Comparison of ENCODE assay signal across 8 mouse cellular contexts in genomic region chr19:5741641-5742240, GRCm38 (mm10). TPM values are rescaled to one million over a fixed set of nuclear protein-coding genes. Genes with fewer than 3 reads are reported as not detected.
DNase-seq lines count a peak whose midpoint lies in the region; ATAC-seq and TF ChIP-seq lines count a peak whose summit lies in the region.

No protein-coding gene starts in this region.

- peak; percentile 75 for ATAC-seq in forebrain, embryonic 13.5 days
- peak; percentile 75 for ATAC-seq in heart, embryonic 16.5 days (replicated peaks; ENCODE audit: extremely low read depth, insufficient read depth, low FRiP score)
- 0 out of 2 replicates have a peak, but pooled peaks have one; percentile 20 for ATAC-seq in liver, embryonic 16.5 days (ENCODE audit: low read depth)
- peak; percentile 72 for ATAC-seq in neural tube, embryonic 14.5 days (ENCODE audit: low read depth)
- ATAC-seq in CD4-positive, CD25-positive, alpha-beta regulatory T cell, adult 4 months: no peak

- TF ChIP-seq CTCF in E14TG2a.4 (conservative IDR thresholded peaks at IDR 0.05; ENCODE audit: low read length): no peak

- H3K9ac ChIP-seq in forebrain, embryonic 13.5 days: peak overlapping the region; percentile 86
- peak overlapping the region; percentile 96 for H3K9ac ChIP-seq in heart, embryonic 16.5 days (ENCODE audit: low read length)
- H3K9ac ChIP-seq in liver, embryonic 16.5 days (ENCODE audit: low read depth, low read length): peak overlapping the region; percentile 25
- H3K9ac ChIP-seq in neural tube, embryonic 14.5 days (replicated peaks; ENCODE audit: low read depth, low read length): peak overlapping the region; percentile 81

- H3K4me3 ChIP-seq in E14TG2a.4 (replicated peaks; ENCODE audit: low read length): peak overlapping the region; percentile 78
- H3K4me3 ChIP-seq in brown adipose tissue, adult 24 weeks (ENCODE audit: insufficient read depth, low read depth, low read length): peak overlapping the region; percentile 67
- H3K4me3 ChIP-seq in forebrain, embryonic 13.5 days: peak overlapping the region; percentile 61
- peak overlapping the region; percentile 85 for H3K4me3 ChIP-seq in heart, embryonic 16.5 days (ENCODE audit: low read length)
- peak overlapping the region; percentile 41 for H3K4me3 ChIP-seq in liver, embryonic 16.5 days (ENCODE audit: low read depth, low read length)
- H3K4me3 ChIP-seq in neural tube, embryonic 14.5 days (ENCODE audit: low read depth, low read length): peak overlapping the region; percentile 59

- H3K36me3 ChIP-seq in E14TG2a.4 (ENCODE audit: insufficient read depth, low read length): no peaks in the 10 kb centered on the region
- H3K36me3 ChIP-seq in forebrain, embryonic 13.5 days (ENCODE audit: poor library complexity, severe bottlenecking): no peaks in the 10 kb centered on the region
- no peaks in the 10 kb centered on the region for H3K36me3 ChIP-seq in heart, embryonic 16.5 days (ENCODE audit: control insufficient read depth, insufficient read depth)
- H3K36me3 ChIP-seq in liver, embryonic 16.5 days (ENCODE audit: control insufficient read depth, insufficient read depth): no peaks in the 10 kb centered on the region
- no peaks in the 10 kb centered on the region for H3K36me3 ChIP-seq in neural tube, embryonic 14.5 days (ENCODE audit: control insufficient read depth, insufficient read depth, low read length)

- peak; percentile 69 to 88 for DNase-seq in kidney, postnatal 25 days

- H3K4me1 ChIP-seq in E14TG2a.4 (replicated peaks; ENCODE audit: low read depth, low read length): peaks cover 47% of the 10 kb centered on the region
- H3K4me1 ChIP-seq in brown adipose tissue, adult 24 weeks (ENCODE audit: control insufficient read depth, insufficient read depth, insufficient read length, low read length): peaks cover 7% of the 10 kb centered on the region
- peaks cover 55% of the 10 kb centered on the region for H3K4me1 ChIP-seq in forebrain, embryonic 13.5 days
- peaks cover 47% of the 10 kb centered on the region for H3K4me1 ChIP-seq in heart, embryonic 16.5 days (ENCODE audit: control insufficient read depth, insufficient read depth, low read length)
- H3K4me1 ChIP-seq in liver, embryonic 16.5 days (ENCODE audit: control insufficient read depth, low read depth, low read length): peaks cover 5% of the 10 kb centered on the region
- H3K4me1 ChIP-seq in neural tube, embryonic 14.5 days (ENCODE audit: control insufficient read depth, insufficient read depth, low read length): peaks cover 24% of the 10 kb centered on the region; the same call in 1 of the 2 replicates

- peak overlapping the region; percentile 95 for H3K4me2 ChIP-seq in forebrain, embryonic 13.5 days
- H3K4me2 ChIP-seq in heart, embryonic 16.5 days (ENCODE audit: low read depth, low read length): peak overlapping the region; percentile 96
- peak overlapping the region; percentile 53 for H3K4me2 ChIP-seq in liver, embryonic 16.5 days (ENCODE audit: low read depth, low read length)
- peak overlapping the region; percentile 98 for H3K4me2 ChIP-seq in neural tube, embryonic 14.5 days (ENCODE audit: low read depth, low read length)

- no peaks in the 10 kb centered on the region for H3K9me3 ChIP-seq in E14TG2a.4 (ENCODE audit: low read length)
- no peaks in the 10 kb centered on the region for H3K9me3 ChIP-seq in forebrain, embryonic 13.5 days (replicated peaks)
- no peaks in the 10 kb centered on the region for H3K9me3 ChIP-seq in heart, embryonic 16.5 days (replicated peaks; ENCODE audit: control insufficient read depth, low read length)
- no peaks in the 10 kb centered on the region for H3K9me3 ChIP-seq in liver, embryonic 16.5 days (replicated peaks; ENCODE audit: control insufficient read depth, low read length)
- H3K9me3 ChIP-seq in neural tube, embryonic 14.5 days (ENCODE audit: control insufficient read depth, low read length): no peaks in the 10 kb centered on the region

- under 1% methylated on average over 40 of the region's 55 CpGs for WGBS in forebrain, embryonic 13.5 days
- WGBS in heart, embryonic 16.5 days: under 1% methylated on average over 53 of the region's 55 CpGs
- under 1% methylated on average over 55 of the region's 55 CpGs for WGBS in liver, embryonic 16.5 days (ENCODE audit: insufficient replicate concordance)
- 0% methylated on average over 48 of the region's 55 CpGs for WGBS in neural tube, embryonic 14.5 days

- H3K27me3 ChIP-seq in E14TG2a.4 (ENCODE audit: insufficient read depth, low read length): peaks cover 75% of the 10 kb centered on the region
- peaks cover 51% of the 10 kb centered on the region for H3K27me3 ChIP-seq in forebrain, embryonic 13.5 days
- H3K27me3 ChIP-seq in heart, embryonic 16.5 days (ENCODE audit: control insufficient read depth, insufficient read depth, low read length): 0 out of 2 replicates have a peak, but pooled peaks cover 4% of the 10 kb centered on the region
- peaks cover 85% of the 10 kb centered on the region for H3K27me3 ChIP-seq in liver, embryonic 16.5 days (ENCODE audit: control insufficient read depth, insufficient read depth, low read depth, low read length)
- peaks cover 14% of the 10 kb centered on the region for H3K27me3 ChIP-seq in neural tube, embryonic 14.5 days (ENCODE audit: control insufficient read depth, insufficient read depth, low read length)

- H3K27ac ChIP-seq in brown adipose tissue, adult 24 weeks (replicated peaks; ENCODE audit: low read depth, low read length): peak overlapping the region; percentile 89
- H3K27ac ChIP-seq in forebrain, embryonic 13.5 days: peak overlapping the region; percentile 87
- peak overlapping the region; percentile 95 for H3K27ac ChIP-seq in heart, embryonic 16.5 days (ENCODE audit: low read length)
- no peak overlapping the region for H3K27ac ChIP-seq in liver, embryonic 16.5 days (ENCODE audit: low read length)
- H3K27ac ChIP-seq in neural tube, embryonic 14.5 days (ENCODE audit: low read depth, low read length): peak overlapping the region; percentile 73

RNA-seq across cellular contexts. Expression of gene Ltbp3, which starts 1.0 kb away (rescaled TPM):
- 59.4 and 101 TPM in 2 replicates for polyA plus RNA-seq in brown adipose tissue, adult 24 weeks (2012; ENCODE audit: insufficient read depth, insufficient read length, missing spikeins)
- 8.3 and 13.1 TPM in 2 replicates for polyA plus RNA-seq in forebrain, embryonic 13.5 days (2015; fragmentation: Nextera tagmentation; extraction: Ambion mirVana)
- polyA plus RNA-seq in heart, embryonic 16.5 days (2015; fragmentation: Nextera tagmentation; extraction: Ambion mirVana): 27.3 and 31.5 TPM in 2 replicates
- 0.74 and 4.6 TPM in 2 replicates for polyA plus RNA-seq in liver, embryonic 16.5 days (2015; fragmentation: Nextera tagmentation; extraction: Ambion mirVana)
- polyA plus RNA-seq in neural tube, embryonic 14.5 days (2014; fragmentation: Nextera tagmentation; extraction: Ambion mirVana): 14.0 and 25.7 TPM in 2 replicates
- polyA plus RNA-seq in CD4-positive, CD25-positive, alpha-beta regulatory T cell, adult 4 months (2017; shearing (Covaris generic)): not detected

RNA-seq across cellular contexts. Expression of gene Fam89b, which starts 12.3 kb away (rescaled TPM):
- 55.7 and 58.4 TPM in 2 replicates for polyA plus RNA-seq in brown adipose tissue, adult 24 weeks (2012; ENCODE audit: insufficient read depth, insufficient read length, missing spikeins)
- polyA plus RNA-seq in forebrain, embryonic 13.5 days (2015; fragmentation: Nextera tagmentation; extraction: Ambion mirVana): 199 and 204 TPM in 2 replicates
- polyA plus RNA-seq in heart, embryonic 16.5 days (2015; fragmentation: Nextera tagmentation; extraction: Ambion mirVana): 68.6 and 72.3 TPM in 2 replicates
- 29.7 and 32.5 TPM in 2 replicates for polyA plus RNA-seq in liver, embryonic 16.5 days (2015; fragmentation: Nextera tagmentation; extraction: Ambion mirVana)
- polyA plus RNA-seq in neural tube, embryonic 14.5 days (2014; fragmentation: Nextera tagmentation; extraction: Ambion mirVana): 145 and 152 TPM in 2 replicates
- 10 to 100 TPM; 43.5 to 55.3 TPM for polyA plus RNA-seq in CD4-positive, CD25-positive, alpha-beta regulatory T cell, adult 4 months (2017; shearing (Covaris generic))

RNA-seq across cellular contexts. Expression of gene Ehbp1l1, which starts 15.6 kb away (rescaled TPM):
- 45.3 and 47.1 TPM in 2 replicates for polyA plus RNA-seq in brown adipose tissue, adult 24 weeks (2012; ENCODE audit: insufficient read depth, insufficient read length, missing spikeins)
- polyA plus RNA-seq in forebrain, embryonic 13.5 days (2015; fragmentation: Nextera tagmentation; extraction: Ambion mirVana): 5.3 and 6.7 TPM in 2 replicates
- 92.3 and 97.5 TPM in 2 replicates for polyA plus RNA-seq in heart, embryonic 16.5 days (2015; fragmentation: Nextera tagmentation; extraction: Ambion mirVana)
- polyA plus RNA-seq in liver, embryonic 16.5 days (2015; fragmentation: Nextera tagmentation; extraction: Ambion mirVana): 104 and 105 TPM in 2 replicates
- polyA plus RNA-seq in neural tube, embryonic 14.5 days (2014; fragmentation: Nextera tagmentation; extraction: Ambion mirVana): 7.8 and 8.9 TPM in 2 replicates
- 10 to 100 TPM; 14.4 to 20.7 TPM for polyA plus RNA-seq in CD4-positive, CD25-positive, alpha-beta regulatory T cell, adult 4 months (2017; shearing (Covaris generic))

RNA-seq across cellular contexts. Expression of gene Scyl1, which starts 29.5 kb away (rescaled TPM):
- 49.2 and 54.3 TPM in 2 replicates for polyA plus RNA-seq in brown adipose tissue, adult 24 weeks (2012; ENCODE audit: insufficient read depth, insufficient read length, missing spikeins)
- 56.4 and 62.6 TPM in 2 replicates for polyA plus RNA-seq in forebrain, embryonic 13.5 days (2015; fragmentation: Nextera tagmentation; extraction: Ambion mirVana)
- polyA plus RNA-seq in heart, embryonic 16.5 days (2015; fragmentation: Nextera tagmentation; extraction: Ambion mirVana): 62.1 and 66.6 TPM in 2 replicates
- polyA plus RNA-seq in liver, embryonic 16.5 days (2015; fragmentation: Nextera tagmentation; extraction: Ambion mirVana): 19.3 and 21.5 TPM in 2 replicates
- polyA plus RNA-seq in neural tube, embryonic 14.5 days (2014; fragmentation: Nextera tagmentation; extraction: Ambion mirVana): 78.5 and 78.6 TPM in 2 replicates
- polyA plus RNA-seq in CD4-positive, CD25-positive, alpha-beta regulatory T cell, adult 4 months (2017; shearing (Covaris generic)): 10 to 100 TPM; 15.1 to 19.4 TPM

RNA-seq across cellular contexts. Expression of gene Kcnk7, which starts 37.6 kb away (rescaled TPM):
- polyA plus RNA-seq in brown adipose tissue, adult 24 weeks (2012; ENCODE audit: insufficient read depth, insufficient read length, missing spikeins): not detected in 2 replicates
- 0.31 and 0.32 TPM in 2 replicates for polyA plus RNA-seq in forebrain, embryonic 13.5 days (2015; fragmentation: Nextera tagmentation; extraction: Ambion mirVana)
- polyA plus RNA-seq in heart, embryonic 16.5 days (2015; fragmentation: Nextera tagmentation; extraction: Ambion mirVana): 0.18 and 0.24 TPM in 2 replicates
- polyA plus RNA-seq in liver, embryonic 16.5 days (2015; fragmentation: Nextera tagmentation; extraction: Ambion mirVana): 0.14 TPM in 2 replicates
- not detected in 2 replicates for polyA plus RNA-seq in neural tube, embryonic 14.5 days (2014; fragmentation: Nextera tagmentation; extraction: Ambion mirVana)
- 1 to 10 TPM; 1.9 to 2.4 TPM for polyA plus RNA-seq in CD4-positive, CD25-positive, alpha-beta regulatory T cell, adult 4 months (2017; shearing (Covaris generic))

Comparison
In these comparisons a context has a peak if more than half of its experiments do, and no peak if none do; other contexts are left out.
1. H3K9ac ChIP-seq: peak in every context shown above with its lines; median percentile 96 in heart, embryonic 16.5 days; 86 in forebrain, embryonic 13.5 days; 81 in neural tube, embryonic 14.5 days; 25 in liver, embryonic 16.5 days.